Mouse (Mus musculus) hindbrain, embryonic 14.5 days (tissue): ENCODE data around the gene Wfdc13. TPM values are rescaled to one million over a fixed set of nuclear protein-coding genes. Genes with fewer than 3 reads are reported as not detected.
"Not testable (repeated sequence)": the region's sequence is repeated elsewhere in the genome, so short reads cannot be mapped to it uniquely, and the experiment has no call there.

ENCODE experiments used
- ATAC-seq: fragments of 200-750 bp; cut with Nextera tagmentation; 2 replicates; pipeline ENCODE4 v1.8.0; 2017; ENCODE audit warnings: moderate number of reproducible peaks, mild to moderate bottlenecking, moderate TSS enrichment, moderate library complexity; ENCODE audit not compliant: low FRiP score
- DNase-seq: peaks from one replicate; pipeline ENCODE4 v3.0.0-alpha.2; 2015; ENCODE audit warnings: low spot score
- H3K27ac ChIP-seq: fragments of 300-500 bp; sonication (generic); 2 replicates; pipeline ENCODE4 v1.5.1; 2014; ENCODE audit warnings: mild to moderate bottlenecking, moderate library complexity
- H3K27me3 ChIP-seq: fragments of 300-500 bp; sonication (generic); 2 replicates; pipeline ENCODE4 v1.6.1; 2014; ENCODE audit warnings: mild to moderate bottlenecking, low read length, mixed read lengths; ENCODE audit not compliant: control insufficient read depth, insufficient read depth
- H3K36me3 ChIP-seq: fragments of 300-500 bp; sonication (generic); replicated peaks from 2 replicates; pipeline ENCODE4 v1.6.1; 2014; ENCODE audit not compliant: control insufficient read depth, insufficient read depth
- H3K4me1 ChIP-seq: fragments of 300-500 bp; sonication (generic); replicated peaks from 2 replicates; pipeline ENCODE4 v1.6.1; 2014; ENCODE audit warnings: antibody characterized with exemption, low read length, mixed read lengths; ENCODE audit not compliant: control insufficient read depth, insufficient read depth
- H3K4me2 ChIP-seq: fragments of 300-500 bp; sonication (generic); replicated peaks from 2 replicates; pipeline ENCODE4 v1.6.1; 2014; ENCODE audit warnings: mild to moderate bottlenecking, moderate library complexity
- H3K4me3 ChIP-seq: fragments of 300-500 bp; sonication (generic); replicated peaks from 2 replicates; pipeline ENCODE4 v1.5.1; 2014; ENCODE audit warnings: mild to moderate bottlenecking, low read length
- H3K9ac ChIP-seq: fragments of 300-500 bp; sonication (generic); 2 replicates; pipeline ENCODE4 v1.6.1; 2014
- H3K9me3 ChIP-seq: fragments of 300-500 bp; sonication (generic); 2 replicates; pipeline ENCODE4 v1.6.1; 2016; ENCODE audit warnings: low read length; ENCODE audit not compliant: control insufficient read depth
- WGBS: fragments of 180-500 bp; shearing (Covaris S2); extraction: QIAGEN DNeasy Blood & Tissue Kit; methylation state at CpG from one replicate; pipeline ENCODE4 v1.1.7; 2014; 5-methylcytosine and 5-hydroxymethylcytosine counted together
- polyA plus RNA-seq: library from polyadenylated mRNA; unstranded; fragments of >200 nt; fragmentation: Nextera tagmentation; extraction: Ambion mirVana; gene quantifications from 2 replicates; pipeline ENCODE4 v1.2.1, GENCODE M21; 2014

Gene Wfdc13
- polyA plus RNA-seq, 1 experiment from 2014 or later: not detected

DNA sequence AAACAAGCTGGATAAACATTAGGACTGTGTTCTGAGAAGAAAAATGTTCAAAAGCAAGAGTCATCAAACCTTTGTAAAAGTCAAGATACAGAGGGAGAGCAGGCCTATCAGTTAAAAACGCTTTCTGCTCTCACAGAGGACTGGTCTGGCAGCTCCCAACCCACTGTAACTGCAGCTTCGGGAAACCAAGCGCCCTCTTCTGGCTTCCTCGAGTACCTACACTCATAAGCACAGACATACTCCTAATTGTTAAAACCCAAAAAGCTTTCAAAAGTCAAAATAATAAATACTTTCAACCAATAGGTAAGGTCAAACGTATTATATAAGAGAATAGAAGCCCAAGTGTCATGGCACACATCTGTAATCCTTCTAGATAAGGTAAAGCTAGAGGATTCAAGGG lies 19.3 kb downstream of the Wfdc13 start:
- 86% methylated on average over 5 of the region's 5 CpGs for WGBS
- Histone ChIP-seq H3K27ac (no peak overlapping the region), H3K36me3 (no peaks in the 10 kb centered on the region), H3K4me2 (no peak overlapping the region), H3K4me3 (no peak overlapping the region), H3K27me3 (no peaks in the 10 kb centered on the region), H3K9me3 (no peaks in the 10 kb centered on the region), H3K4me1 (no peaks in the 10 kb centered on the region), H3K9ac (no peak overlapping the region)
- DNase-seq (no peak), ATAC-seq (no peak)

GRCm38 (mm10) chr2:164705328-164705727 lies 20.4 kb downstream of the Wfdc13 start:
- 88% methylated on average over 6 of the region's 6 CpGs for WGBS
- Histone ChIP-seq H3K27ac (no peak overlapping the region), H3K4me2 (no peak overlapping the region), H3K9me3 (no peaks in the 10 kb centered on the region), H3K4me3 (no peak overlapping the region), H3K4me1 (no peaks in the 10 kb centered on the region), H3K9ac (no peak overlapping the region), H3K36me3 (no peaks in the 10 kb centered on the region), H3K27me3 (no peaks in the 10 kb centered on the region)
- DNase-seq (no peak), ATAC-seq (no peak)

DNA sequence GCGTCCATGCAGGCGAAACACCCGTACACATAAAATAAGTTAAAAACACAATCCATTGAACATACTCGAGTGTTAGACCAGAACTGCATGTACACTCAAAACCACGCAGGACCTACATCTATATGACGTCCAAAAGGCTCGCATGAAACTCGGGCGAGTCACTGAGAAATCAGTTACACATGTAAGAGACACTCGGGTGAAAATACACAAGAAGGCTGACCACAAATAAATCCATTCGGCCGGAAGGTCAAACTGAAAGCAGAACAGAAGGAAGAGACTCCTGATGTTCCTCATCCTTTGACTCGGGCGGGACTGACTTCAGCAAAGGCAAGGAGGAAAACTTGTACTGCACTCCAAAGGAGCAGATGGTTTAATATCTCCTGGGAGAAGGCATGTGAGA lies 21.1 kb downstream of the Wfdc13 start:
- no peaks in the 10 kb centered on the region for H3K36me3 ChIP-seq
- no peaks in the 10 kb centered on the region for H3K9me3 ChIP-seq
- ATAC-seq: no peak
- H3K27me3 ChIP-seq: no peaks in the 10 kb centered on the region
- no peaks in the 10 kb centered on the region for H3K4me1 ChIP-seq
- no peak for DNase-seq
- H3K9ac ChIP-seq: no peak overlapping the region
- WGBS: 93% methylated on average over 14 of the region's 14 CpGs
- no peak overlapping the region for H3K27ac ChIP-seq
- H3K4me3 ChIP-seq: no peak overlapping the region
- H3K4me2 ChIP-seq: no peak overlapping the region

GRCm38 (mm10) chr2:164715005-164715404 lies 30.1 kb downstream of the Wfdc13 start, which contains the start of gene Spint5:
Gene Spint5, plus strand, starts transcription at chr2:164715305.
- WGBS: 84% methylated on average over 6 of the region's 6 CpGs
- no peak within 1 kb of the TSS for H3K4me2 ChIP-seq
- no peak within 1 kb of the TSS for H3K27ac ChIP-seq
- no peak for ATAC-seq
- H3K27me3 ChIP-seq: no peaks in the 10 kb centered on the region
- H3K9ac ChIP-seq: no peak within 1 kb of the TSS
- no peaks in the 10 kb centered on the region for H3K4me1 ChIP-seq
- no peak within 1 kb of the TSS for H3K4me3 ChIP-seq
- DNase-seq: no peak
- H3K9me3 ChIP-seq: no peaks in the 10 kb centered on the region
- no peaks in the 10 kb centered on the region for H3K36me3 ChIP-seq

GRCm38 (mm10) chr2:164716194-164716786 lies 31.4 kb downstream of the Wfdc13 start:
- not testable (repeated sequence) for ATAC-seq, H3K36me3 ChIP-seq, H3K27ac ChIP-seq, DNase-seq, H3K9ac ChIP-seq, H3K27me3 ChIP-seq, H3K4me1 ChIP-seq, H3K4me3 ChIP-seq, H3K9me3 ChIP-seq, H3K4me2 ChIP-seq
- 95% methylated on average over 20 of the region's 23 CpGs for WGBS

DNA sequence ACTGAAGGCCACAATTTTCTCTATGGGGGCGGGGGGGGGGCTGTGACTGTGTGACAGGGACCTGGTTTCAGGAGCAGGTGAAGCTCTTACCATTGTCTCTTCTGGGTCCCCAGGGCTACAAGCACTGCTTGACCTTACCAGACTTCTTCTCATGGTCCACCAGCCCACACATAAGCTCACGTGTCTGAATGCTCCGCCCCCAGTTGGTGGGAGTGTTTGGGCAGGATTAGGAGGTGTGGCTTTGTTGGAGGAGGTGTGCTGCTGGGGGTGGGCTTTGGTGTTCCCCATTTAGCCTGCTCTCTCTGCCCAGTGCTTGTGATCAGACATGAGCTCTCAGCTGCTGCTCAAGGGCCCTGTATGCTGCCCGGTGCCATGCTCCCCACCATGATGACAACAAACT lies 38.4 kb downstream of the Wfdc13 start:
- no peak overlapping the region for H3K27ac ChIP-seq
- no peaks in the 10 kb centered on the region for H3K4me1 ChIP-seq
- H3K27me3 ChIP-seq: no peaks in the 10 kb centered on the region
- no peak overlapping the region for H3K4me2 ChIP-seq
- ATAC-seq: no peak
- H3K9ac ChIP-seq: no peak overlapping the region
- no peaks in the 10 kb centered on the region for H3K9me3 ChIP-seq
- no peak for DNase-seq
- no peak overlapping the region for H3K4me3 ChIP-seq
- WGBS: 62% methylated on average over 4 of the region's 4 CpGs
- no peaks in the 10 kb centered on the region for H3K36me3 ChIP-seq

GRCm38 (mm10) chr2:164725895-164726619 lies 41.1 kb downstream of the Wfdc13 start:
- WGBS: 26% methylated on average over 6 of the region's 6 CpGs
- H3K27me3 ChIP-seq: no peaks in the 10 kb centered on the region
- H3K4me2 ChIP-seq: no peak overlapping the region
- no peaks in the 10 kb centered on the region for H3K9me3 ChIP-seq
- H3K36me3 ChIP-seq: no peaks in the 10 kb centered on the region
- no peak overlapping the region for H3K9ac ChIP-seq
- H3K27ac ChIP-seq: no peak overlapping the region
- H3K4me1 ChIP-seq: no peaks in the 10 kb centered on the region
- DNase-seq (peak; percentile 85), ATAC-seq (no peak)
- H3K4me3 ChIP-seq: no peak overlapping the region

DNA sequence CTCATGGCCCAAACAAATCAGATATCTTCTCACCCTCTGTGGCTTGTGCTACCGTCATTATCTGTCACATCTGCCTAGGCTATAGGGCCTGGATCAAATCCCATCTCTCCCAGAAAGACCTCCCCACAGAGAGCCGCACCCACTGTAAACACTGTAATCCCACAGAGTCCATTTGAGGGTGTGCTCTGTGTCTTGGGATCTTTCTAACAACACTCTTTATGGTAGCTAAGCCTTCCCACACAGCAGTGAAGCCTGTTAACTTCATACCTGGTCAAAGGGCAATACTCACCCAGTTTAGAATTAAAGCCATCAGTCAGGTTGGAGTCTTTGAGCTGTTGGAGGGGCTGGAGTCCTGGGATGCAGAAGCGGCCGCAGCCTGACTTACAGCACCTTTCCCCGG lies 46.8 kb downstream of the Wfdc13 start:
- WGBS: 82% methylated on average over 5 of the region's 5 CpGs
- ATAC-seq: no peak
- H3K9ac ChIP-seq: no peak overlapping the region

GRCm38 (mm10) chr2:164733259-164733658 lies 48.4 kb downstream of the Wfdc13 start:
- H3K4me2 ChIP-seq: no peak overlapping the region
- no peak overlapping the region for H3K27ac ChIP-seq
- H3K27me3 ChIP-seq: no peaks in the 10 kb centered on the region
- DNase-seq: no peak
- WGBS: 92% methylated on average over 2 of the region's 2 CpGs
- H3K9ac ChIP-seq: no peak overlapping the region
- no peak for ATAC-seq
- H3K9me3 ChIP-seq: no peaks in the 10 kb centered on the region
- no peaks in the 10 kb centered on the region for H3K36me3 ChIP-seq
- no peaks in the 10 kb centered on the region for H3K4me1 ChIP-seq
- no peak overlapping the region for H3K4me3 ChIP-seq

More for the DNA sequence above, 46.8 kb downstream of the Wfdc13 start:
- no peak overlapping the region for H3K27ac ChIP-seq
- H3K4me3 ChIP-seq: no peak overlapping the region
- H3K4me1 ChIP-seq: no peaks in the 10 kb centered on the region
- H3K36me3 ChIP-seq: no peaks in the 10 kb centered on the region
- no peaks in the 10 kb centered on the region for H3K27me3 ChIP-seq
- DNase-seq: no peak
- H3K9me3 ChIP-seq: no peaks in the 10 kb centered on the region
- no peak overlapping the region for H3K4me2 ChIP-seq
